Mouse (Mus musculus) left cerebral cortex, adult 11 months (tissue): ENCODE data around the gene Uqcr11.

ENCODE experiments used
- DNase-seq: peaks from one replicate; pipeline ENCODE4 v3.0.0; 2022; ENCODE audit warnings: low spot score

Gene Uqcr11

DNA sequence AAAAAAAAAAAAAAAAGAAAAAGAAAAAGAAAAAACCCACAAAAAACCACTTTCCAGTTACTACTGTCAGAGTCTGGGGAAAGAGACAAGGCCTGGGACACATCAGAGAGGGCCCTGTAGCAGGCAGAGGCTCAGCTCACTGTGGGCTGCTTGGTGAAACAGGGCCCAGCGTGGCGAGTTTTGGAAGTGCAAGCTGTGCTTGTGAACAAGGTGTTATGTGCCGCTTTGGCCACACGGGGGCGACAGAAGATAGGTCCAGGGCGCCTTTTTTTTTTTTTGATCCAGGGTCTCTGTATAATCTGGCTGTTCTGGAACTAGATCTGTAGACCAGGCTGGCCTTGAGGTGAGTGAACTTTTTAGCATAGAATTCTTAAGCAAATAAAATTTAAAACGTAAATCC is 30.5 kb downstream of the Uqcr11 start:
- DNase-seq: peak; percentile 79

DNA sequence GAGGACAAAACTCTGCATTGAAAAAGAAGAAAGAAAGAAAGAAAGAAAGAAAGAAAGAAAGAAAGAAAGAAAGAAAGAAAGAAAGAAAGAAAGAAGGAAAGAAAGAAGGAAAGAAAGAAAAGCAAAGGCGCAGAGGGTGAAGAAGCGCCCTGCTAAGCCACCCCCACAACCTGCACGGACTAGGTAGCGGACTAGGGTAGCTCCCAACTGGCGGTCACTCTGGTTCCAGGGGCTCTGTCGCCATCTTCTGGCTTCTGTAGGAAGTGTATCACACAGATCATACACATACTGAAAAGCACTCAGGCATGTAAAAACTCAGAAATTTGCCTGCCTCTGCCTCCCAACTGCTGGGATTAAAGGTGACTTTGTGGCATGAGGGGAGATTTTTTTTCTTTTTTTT is 32.6 kb downstream of the Uqcr11 start:
- no peak for DNase-seq

DNA sequence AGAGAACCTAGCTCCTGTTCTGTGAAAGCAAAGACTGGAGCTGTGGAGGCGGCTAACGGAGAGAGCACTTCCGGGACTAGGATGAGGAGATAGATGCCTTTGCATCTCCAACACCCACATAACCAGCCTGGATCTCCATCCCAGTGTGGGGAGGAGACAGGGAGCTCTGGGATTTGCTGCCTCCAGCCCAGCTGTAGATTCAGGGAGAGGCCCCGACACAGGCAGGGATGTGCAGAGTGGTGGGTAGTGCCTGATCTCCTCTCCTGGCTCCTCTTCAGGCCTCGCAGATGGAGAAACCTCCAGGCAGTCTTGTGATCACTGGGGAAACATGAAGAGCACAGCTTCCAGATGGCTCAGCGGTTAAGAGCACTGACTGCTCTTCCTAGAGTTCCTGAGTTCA is 33.9 kb downstream of the Uqcr11 start:
- no peak for DNase-seq

DNA sequence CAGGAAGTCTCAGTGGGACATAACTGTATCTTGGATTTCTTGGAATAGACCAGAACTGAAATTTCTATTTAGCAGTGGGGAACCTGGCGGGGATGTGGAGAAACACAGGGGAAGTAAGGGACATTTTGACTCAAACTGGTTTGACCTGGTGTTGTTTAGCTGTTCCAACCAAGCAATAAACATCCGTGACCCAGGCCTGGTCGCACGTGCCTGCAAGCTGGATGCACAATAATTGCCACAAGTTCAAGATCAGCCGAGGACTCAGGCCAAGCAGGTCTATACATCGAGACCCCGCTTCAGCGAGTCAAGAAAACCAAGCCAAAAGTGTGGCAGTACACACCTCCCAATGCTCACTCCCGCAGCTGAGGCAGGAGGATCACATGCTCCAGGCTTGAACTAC is 34.6 kb downstream of the Uqcr11 start:
- no peak for DNase-seq

DNA sequence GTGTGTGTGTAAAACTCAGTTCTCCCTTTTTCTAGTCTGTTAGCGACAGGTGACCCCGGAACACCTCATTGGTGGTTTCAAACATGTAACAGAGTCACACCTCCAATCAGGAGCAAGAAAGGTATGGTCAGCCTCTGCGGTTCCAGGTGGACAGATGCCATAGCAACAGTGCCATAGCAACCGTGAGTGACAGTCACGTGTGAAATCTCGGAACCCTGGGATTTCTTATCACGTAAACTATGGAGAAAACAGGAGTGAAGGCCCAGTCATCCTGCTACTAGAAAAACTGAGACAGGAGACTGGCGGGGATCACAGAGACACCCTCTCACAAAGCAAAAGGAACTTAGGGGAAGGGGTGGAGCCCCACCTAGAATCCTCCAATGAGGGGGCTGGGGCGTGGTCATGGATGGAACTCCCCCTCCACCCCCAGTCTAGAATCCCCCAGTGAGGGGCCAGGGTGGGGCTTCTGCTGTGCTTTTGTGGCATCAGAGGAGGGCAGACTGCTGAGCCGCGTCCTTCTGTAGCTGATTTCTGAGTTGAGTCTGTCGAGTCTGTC is 35.1 kb downstream of the Uqcr11 start:
- no peak for DNase-seq

DNA sequence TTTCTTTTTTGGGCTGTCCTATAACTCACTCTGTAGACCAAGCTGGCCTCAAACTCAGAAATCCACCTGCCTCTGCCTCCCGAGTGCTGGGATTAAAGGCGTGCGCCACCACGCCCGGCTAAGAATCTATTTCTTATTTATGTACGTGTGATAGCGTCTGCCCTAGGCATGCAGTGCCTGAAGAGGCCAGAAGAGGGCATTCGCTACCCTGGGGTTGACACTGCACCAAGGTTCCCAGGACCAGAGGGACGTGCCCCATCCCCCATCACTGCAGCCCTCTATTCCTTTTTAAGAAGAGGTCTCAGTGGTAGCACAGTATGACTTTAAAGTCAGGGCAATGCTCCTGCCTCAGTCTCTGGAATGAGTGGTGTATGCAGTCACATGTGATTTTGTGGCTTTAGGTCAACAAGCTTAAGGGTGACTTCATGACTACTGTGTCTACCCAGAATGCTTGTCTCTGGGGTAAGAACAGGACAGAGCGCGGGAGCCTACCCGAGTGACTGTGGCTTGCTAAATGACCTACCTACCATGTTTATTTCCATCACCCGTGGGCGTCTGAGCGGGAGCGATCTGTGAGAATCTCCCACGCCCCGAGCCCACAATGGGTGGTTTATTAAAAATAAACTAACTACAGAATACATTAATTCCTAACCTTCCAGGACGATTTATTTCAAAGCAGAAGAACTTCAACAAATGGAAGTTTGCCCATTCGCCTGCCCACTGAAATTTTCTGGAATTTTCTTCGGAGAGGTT is 36.5 kb downstream of the Uqcr11 start:
- no peak for DNase-seq

DNA sequence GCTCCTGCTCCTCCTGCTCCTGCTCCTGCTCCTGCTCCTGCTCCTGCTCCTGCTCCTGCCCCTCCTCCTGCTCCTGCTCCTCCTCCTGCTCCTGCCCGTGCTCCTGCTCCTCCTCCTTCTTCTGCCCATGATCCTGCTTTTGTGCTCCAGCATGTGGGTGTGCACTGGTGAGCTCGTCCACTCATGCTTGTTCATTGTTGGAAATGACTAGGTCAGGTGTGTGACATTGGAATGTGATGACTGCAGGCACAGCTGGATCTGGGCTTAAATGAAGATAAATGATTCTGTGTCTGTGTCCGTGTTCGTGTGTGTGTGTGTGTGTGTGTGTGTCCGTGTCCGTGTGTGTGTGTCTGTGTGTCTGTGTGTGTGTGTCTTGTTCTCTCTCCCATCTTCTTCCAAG is 38.2 kb downstream of the Uqcr11 start:
- DNase-seq: no peak

DNA sequence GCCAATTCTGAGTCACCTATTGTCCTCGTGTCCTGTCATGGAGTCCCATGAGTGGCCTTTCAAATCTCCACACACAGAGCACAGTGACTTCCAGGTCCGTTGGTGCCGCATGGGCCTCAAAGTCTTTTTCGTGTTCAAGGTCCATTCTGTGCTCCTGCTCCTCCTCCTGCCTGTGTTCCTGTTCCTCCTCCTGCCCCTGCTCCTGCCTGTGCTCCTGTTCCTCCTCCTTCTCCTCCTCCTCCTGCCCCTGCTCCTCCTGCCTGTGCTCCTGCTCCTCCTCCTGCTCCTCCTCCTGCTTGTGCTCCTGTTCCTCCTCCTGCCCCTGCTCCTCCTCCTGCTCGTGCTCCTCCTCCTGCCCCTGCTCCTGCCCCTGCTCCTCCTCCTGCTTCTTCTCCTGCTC is 38.7 kb downstream of the Uqcr11 start:
- DNase-seq: no peak

DNA sequence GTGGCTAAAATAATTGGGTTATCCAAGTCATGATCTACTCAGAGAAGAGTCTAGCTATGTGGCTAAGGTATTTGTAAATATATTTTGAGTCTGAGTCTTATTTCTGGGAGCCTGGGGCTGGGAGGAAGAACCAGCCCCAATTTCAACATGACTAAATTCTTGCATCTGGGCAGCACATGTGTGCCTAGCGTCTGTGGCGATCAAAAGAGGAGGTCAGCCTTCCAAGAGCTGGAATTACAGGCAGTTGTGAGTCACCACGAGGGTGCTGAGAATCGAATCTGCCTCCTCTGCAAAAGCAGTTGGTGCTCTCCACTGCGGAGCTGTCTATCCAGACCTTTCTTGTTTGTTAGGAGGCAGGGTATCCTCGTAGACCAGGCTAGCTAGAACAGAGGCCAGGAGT is 40.9 kb downstream of the Uqcr11 start:
- no peak for DNase-seq

DNA sequence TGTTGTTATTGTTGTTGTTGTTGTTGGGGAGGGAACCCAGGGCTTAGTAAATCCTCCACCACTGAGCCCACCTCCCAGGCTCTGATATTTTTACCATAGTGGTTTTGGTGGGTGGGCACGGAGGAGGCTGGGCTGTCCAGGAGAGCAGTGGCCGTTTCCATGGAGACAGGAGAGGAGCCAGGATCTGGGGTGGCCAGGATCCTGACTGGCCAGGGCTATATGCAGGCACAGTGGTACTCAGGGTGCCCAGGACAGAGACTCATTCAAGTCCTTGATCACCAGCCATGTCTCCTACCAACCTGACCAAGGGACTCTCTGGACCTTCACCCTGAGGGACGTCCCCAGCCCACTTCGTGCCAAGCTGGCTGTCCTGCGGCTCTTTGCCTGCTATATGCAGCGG is 42.9 kb downstream of the Uqcr11 start:
- DNase-seq: no peak

DNA sequence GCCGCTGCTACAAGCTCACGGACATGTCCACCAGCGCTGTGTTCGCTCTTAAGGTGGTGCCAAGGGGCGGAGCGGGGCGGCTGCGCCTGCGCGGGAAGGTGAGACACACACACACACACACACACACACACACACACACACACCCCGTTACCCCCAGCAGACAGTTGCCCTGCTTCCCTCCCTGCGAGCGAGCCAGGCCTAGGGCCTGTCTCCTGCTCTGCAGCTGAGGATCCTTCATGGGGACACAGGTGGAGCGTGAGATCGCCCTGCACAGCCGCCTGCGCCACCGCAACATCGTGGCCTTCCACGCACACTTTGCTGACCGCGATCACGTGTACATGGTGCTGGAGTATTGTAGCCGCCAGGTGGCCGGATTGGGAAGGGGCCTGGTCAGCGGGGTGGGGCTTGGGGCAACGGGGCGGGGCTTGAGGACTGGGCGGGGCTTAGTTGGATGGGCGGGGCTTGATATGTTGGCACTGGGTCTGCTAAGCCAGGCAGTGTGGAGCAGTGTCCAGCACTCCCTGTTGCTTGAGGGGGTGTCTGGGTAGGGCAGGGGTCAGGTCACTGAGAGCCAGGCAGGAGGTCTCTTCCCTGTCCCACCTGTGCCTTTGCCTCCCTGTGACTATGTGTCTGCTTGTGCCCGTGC is 48.5 kb downstream of the Uqcr11 start:
- no peak for DNase-seq

DNA sequence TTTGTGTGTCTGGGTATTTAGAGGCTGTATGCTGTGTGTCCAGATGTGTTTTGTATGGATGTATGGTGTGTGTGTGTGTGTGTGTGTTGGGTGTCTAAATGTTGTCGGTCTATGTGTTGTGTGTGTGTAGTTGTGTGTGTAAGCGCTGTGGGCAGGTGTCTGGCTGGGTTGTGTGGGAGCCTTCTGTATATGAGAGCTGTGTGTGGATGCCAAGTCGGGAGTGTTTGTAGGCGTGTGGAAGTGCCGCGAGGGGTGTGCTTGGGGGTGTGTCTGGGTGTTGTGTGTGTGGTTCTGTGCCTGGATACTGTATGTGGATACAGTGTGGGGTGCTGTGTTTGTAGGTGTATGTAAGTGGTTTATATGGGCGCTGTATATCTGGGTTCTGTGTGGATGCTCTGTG is 49.3 kb downstream of the Uqcr11 start:
- DNase-seq: no peak

DNA sequence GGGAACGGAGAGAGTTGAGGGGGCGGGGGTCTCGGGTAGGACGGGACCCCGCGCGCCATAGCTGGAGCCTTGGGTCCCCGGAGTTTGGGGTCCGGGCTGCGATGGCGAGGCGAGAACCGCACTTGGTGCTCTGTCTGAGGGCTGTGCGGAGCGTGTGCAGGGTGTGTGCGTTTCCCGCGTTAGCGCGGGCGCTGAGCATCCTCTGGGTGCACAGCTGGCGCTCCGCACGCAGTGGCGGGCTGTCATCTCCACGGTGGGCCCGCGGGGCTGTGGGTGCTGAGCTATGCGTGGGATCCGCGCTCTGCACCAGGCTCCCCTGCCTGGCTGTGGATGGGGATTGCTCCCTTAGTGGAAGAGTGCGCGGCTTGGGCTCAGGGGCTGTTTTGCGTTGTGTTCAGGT is 49.9 kb downstream of the Uqcr11 start:
- DNase-seq: no peak

DNA sequence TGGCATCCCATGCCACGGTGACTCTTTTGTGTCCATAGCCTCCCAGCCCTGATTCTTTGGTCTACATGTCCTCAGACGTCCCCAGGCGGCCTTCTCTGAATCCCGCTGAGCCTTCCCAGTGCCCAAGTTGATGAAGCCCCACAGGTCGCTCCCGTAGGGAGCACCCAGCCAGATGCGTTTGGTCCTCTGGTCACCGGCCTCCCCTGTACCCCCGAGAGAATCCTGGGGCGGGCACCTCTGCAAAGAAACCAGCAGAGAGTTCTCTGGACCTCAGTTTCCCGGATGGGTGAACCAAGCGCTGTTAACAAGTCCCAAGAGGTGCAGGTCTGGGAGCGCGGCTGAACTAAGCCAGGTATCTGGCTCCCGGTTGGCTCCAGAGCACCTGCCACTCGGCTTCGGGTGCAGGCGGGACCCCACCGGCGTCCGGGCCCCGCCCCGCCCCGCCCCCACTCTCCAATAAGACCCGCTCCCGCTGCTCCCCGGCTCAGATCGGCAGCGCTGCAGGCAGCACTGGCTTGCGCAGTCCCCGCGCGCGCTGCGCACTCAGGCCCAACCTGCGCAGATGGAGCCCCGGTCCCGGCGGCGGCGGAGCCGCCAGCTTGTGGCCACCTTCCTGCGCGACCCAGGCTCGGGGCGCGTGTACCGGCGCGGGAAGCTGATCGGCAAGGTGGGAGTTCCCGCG is 50.5 kb downstream of the Uqcr11 start, which contains the start of gene Plk5:
Plk5 (plus strand) TSS at position 459 of the 682 bp plus-strand sequence.
- DNase-seq: no peak

DNA sequence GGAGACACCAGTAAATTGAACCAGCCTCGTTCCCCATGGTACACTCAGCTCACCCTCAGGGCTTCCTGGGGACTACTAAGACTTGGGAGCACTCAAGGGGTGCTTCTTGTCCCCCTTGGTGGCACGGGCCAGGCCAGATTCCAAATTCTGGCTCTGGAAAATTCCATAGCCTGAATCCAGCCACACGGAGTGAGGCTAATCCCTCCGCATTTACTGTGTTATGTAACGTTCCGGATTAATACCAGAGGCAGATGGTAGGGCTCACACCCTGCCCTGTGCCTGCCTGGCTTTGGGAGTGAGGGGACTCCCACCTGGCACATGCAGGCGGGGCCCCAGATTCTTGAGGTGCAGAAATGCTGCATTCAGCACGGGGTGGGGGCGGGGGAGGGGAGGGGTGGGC is 51.2 kb downstream of the Uqcr11 start:
- DNase-seq: no peak
